10 mouse cellular contexts compared by ENCODE assay signal in the genomic region with DNA sequence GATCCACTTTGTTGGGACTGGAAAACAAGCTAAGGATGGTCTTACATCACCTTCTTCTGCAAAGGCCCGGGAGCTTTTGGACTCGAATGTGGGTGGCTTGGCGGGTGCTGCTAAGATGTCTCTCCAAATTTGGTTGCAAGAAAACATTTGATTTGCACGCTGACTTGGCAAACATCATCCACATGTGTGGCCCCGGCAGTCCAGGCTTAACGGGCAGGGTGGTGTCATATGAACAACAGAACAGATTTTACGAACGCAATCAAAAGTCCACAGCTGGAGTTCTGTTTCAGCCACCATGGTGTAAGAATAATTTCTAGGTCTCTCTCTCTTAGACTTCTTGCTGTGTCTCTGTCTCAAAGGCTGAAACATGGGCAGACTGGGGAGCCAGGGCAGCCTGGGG. TPM values are rescaled to one million over a fixed set of nuclear protein-coding genes. Genes with fewer than 3 reads are reported as not detected.
DNase-seq lines count a peak whose midpoint lies in the region; ATAC-seq and TF ChIP-seq lines count a peak whose summit lies in the region.
"Had no signal": no experiment of that assay in that cellular context is flagged by ENCODE, and none has a peak within 500 bp of the region (broad histone marks: within the 10 kb centered on the region; RNA-seq: fewer than 3 reads in every experiment).

No protein-coding gene starts in this region.

- 61% methylated on average over 8 of the region's 8 CpGs for WGBS in embryonic facial prominence, embryonic 10.5 days
- WGBS in heart, embryonic 11.5 days (ENCODE audit: insufficient replicate concordance), result 83% methylated on average over 8 of the region's 8 CpGs
- 44% methylated on average over 8 of the region's 8 CpGs for WGBS in lung, embryonic 15.5 days

- DNase-seq in adrenal gland, adult (ENCODE audit: inconsistent age in 2 of 2, low spot score in 1 of 2), result peak; percentile 9 to 70
- DNase-seq in adrenal gland, postnatal 25 days, result no peak
- DNase-seq in embryonic facial prominence, embryonic 10.5 days (ENCODE audit: low spot score), result peak; percentile 21
- DNase-seq in embryo, embryonic 10.5 days (ENCODE audit: low spot score), result no peak
- DNase-seq in left cerebral cortex, adult 2 months (ENCODE audit: extremely low spot score in 1 of 2, low spot score in 2 of 2), result no peak

- intact Hi-C loops in left cerebral cortex, adult 2 months (cut with DNase I), result no loop called here

- peaks cover 50% of the 10 kb centered on the region for H3K4me1 ChIP-seq in embryonic facial prominence, embryonic 10.5 days
- peaks cover 8% of the 10 kb centered on the region; the same call in 1 of the 2 replicates for H3K4me1 ChIP-seq in heart, embryonic 11.5 days (ENCODE audit: control insufficient read depth, insufficient read depth, low read length)
- peaks cover 31% of the 10 kb centered on the region for H3K4me1 ChIP-seq in lung, embryonic 15.5 days
- H3K4me1 ChIP-seq: liver, embryonic 12.5 days had no signal

- no peak overlapping the region for H3K4me3 ChIP-seq in embryonic facial prominence, embryonic 10.5 days
- no peak overlapping the region for H3K4me3 ChIP-seq in heart, embryonic 11.5 days (ENCODE audit: low read depth, low read length)
- no peak overlapping the region for H3K4me3 ChIP-seq in lung, embryonic 15.5 days
- no peak overlapping the region for H3K4me3 ChIP-seq in left cerebral cortex, adult 2 months
- H3K4me3 ChIP-seq: hindbrain, embryonic 13.5 days; liver, embryonic 12.5 days had no signal

- no peaks in the 10 kb centered on the region for H3K27me3 ChIP-seq in embryonic facial prominence, embryonic 10.5 days (replicated peaks; ENCODE audit: low read depth, poor library complexity, severe bottlenecking)
- H3K27me3 ChIP-seq in heart, embryonic 11.5 days (ENCODE audit: control insufficient read depth, insufficient read depth, low read length), result no peaks in the 10 kb centered on the region
- no peaks in the 10 kb centered on the region for H3K27me3 ChIP-seq in lung, embryonic 15.5 days
- H3K27me3 ChIP-seq: hindbrain, embryonic 13.5 days; liver, embryonic 12.5 days had no signal

- H3K36me3 ChIP-seq in embryonic facial prominence, embryonic 10.5 days (replicated peaks), result no peaks in the 10 kb centered on the region
- H3K36me3 ChIP-seq in heart, embryonic 11.5 days (ENCODE audit: control insufficient read depth, insufficient read depth, low read length), result no peaks in the 10 kb centered on the region
- no peaks in the 10 kb centered on the region for H3K36me3 ChIP-seq in lung, embryonic 15.5 days
- H3K36me3 ChIP-seq: hindbrain, embryonic 13.5 days; liver, embryonic 12.5 days had no signal

- no peaks in the 10 kb centered on the region for H3K9me3 ChIP-seq in embryonic facial prominence, embryonic 10.5 days
- no peaks in the 10 kb centered on the region for H3K9me3 ChIP-seq in heart, embryonic 11.5 days (replicated peaks; ENCODE audit: control insufficient read depth, low read length)
- H3K9me3 ChIP-seq in lung, embryonic 15.5 days, result no peaks in the 10 kb centered on the region
- H3K9me3 ChIP-seq: hindbrain, embryonic 13.5 days; liver, embryonic 12.5 days had no signal

- no peak for ATAC-seq in heart, embryonic 11.5 days (replicated peaks; ENCODE audit: insufficient number of reproducible peaks, low FRiP score, low TSS enrichment)
- ATAC-seq in lung, embryonic 15.5 days (ENCODE audit: borderline replicate concordance, extremely low read depth, low FRiP score, low TSS enrichment), result peak; percentile 55
- ATAC-seq in inflammation-experienced regulatory T-cells, adult 6 months, result no peak
- ATAC-seq: liver, embryonic 12.5 days had no signal

- peak overlapping the region; percentile 66 for H3K27ac ChIP-seq in embryonic facial prominence, embryonic 10.5 days (replicated peaks)
- H3K27ac ChIP-seq in heart, embryonic 11.5 days (ENCODE audit: low read depth, low read length), result peak overlapping the region; percentile 32; the same call in 1 of the 2 replicates
- peak overlapping the region; percentile 92 for H3K27ac ChIP-seq in lung, embryonic 15.5 days
- no peak overlapping the region for H3K27ac ChIP-seq in left cerebral cortex, adult 2 months
- H3K27ac ChIP-seq: hindbrain, embryonic 13.5 days; liver, embryonic 12.5 days had no signal

- no peak overlapping the region for H3K9ac ChIP-seq in heart, embryonic 11.5 days (ENCODE audit: low read depth, low read length)
- H3K9ac ChIP-seq in lung, embryonic 15.5 days, result no peak overlapping the region
- H3K9ac ChIP-seq: hindbrain, embryonic 13.5 days; liver, embryonic 12.5 days had no signal

- no peak for TF ChIP-seq CTCF in left cerebral cortex, adult 2 months (IDR thresholded peaks at IDR 0.05)

- no peak overlapping the region for H3K4me2 ChIP-seq in heart, embryonic 11.5 days
- H3K4me2 ChIP-seq in lung, embryonic 15.5 days, result peak overlapping the region; percentile 16
- H3K4me2 ChIP-seq: hindbrain, embryonic 13.5 days; liver, embryonic 12.5 days had no signal

RNA-seq across cellular contexts. Expression of a gene that starts 3.6 kb away (rescaled TPM):
- 3.8 and 5.3 TPM in 2 replicates for total RNA-seq in adrenal gland, postnatal 25 days (2021)
- polyA plus RNA-seq in embryonic facial prominence, embryonic 10.5 days (2016; fragmentation: Nextera tagmentation; extraction: Ambion mirVana), result 0.11 and 0.36 TPM in 2 replicates
- 0.33 and 0.69 TPM in 2 replicates for polyA plus RNA-seq in heart, embryonic 11.5 days (2014; fragmentation: Nextera tagmentation; extraction: Ambion mirVana)
- polyA plus RNA-seq in lung, embryonic 15.5 days (2015; fragmentation: Nextera tagmentation; extraction: Ambion mirVana), result 14.2 and 15.6 TPM in 2 replicates
- not detected for polyA plus RNA-seq in inflammation-experienced regulatory T-cells, adult 6 months (2017; shearing (Covaris generic))
- 1 to 10 TPM in 1 of 2 experiments, under 1 TPM in 1; 0.84 to 1.4 TPM for total RNA-seq in left cerebral cortex, adult 2 months (2021)

Comparison
In these comparisons a context has a peak if more than half of its experiments do, and no peak if none do; other contexts are left out.
1. DNase-seq: peak in adrenal gland, adult (2 of 2) and embryonic facial prominence, embryonic 10.5 days (single experiment); none in adrenal gland, postnatal 25 days (single experiment), embryo, embryonic 10.5 days (single experiment) and left cerebral cortex, adult 2 months (0 of 2).